Mouse (Mus musculus): ENCODE data around the gene Stk32b. TPM values are rescaled to one million over a fixed set of nuclear protein-coding genes. Genes with fewer than 3 reads are reported as not detected.

The Stk32b gene
- 0.29 and 0.35 TPM in 2 replicates for polyA plus RNA-seq (2015; fragmentation: Nextera tagmentation; extraction: Ambion mirVana)

DNA sequence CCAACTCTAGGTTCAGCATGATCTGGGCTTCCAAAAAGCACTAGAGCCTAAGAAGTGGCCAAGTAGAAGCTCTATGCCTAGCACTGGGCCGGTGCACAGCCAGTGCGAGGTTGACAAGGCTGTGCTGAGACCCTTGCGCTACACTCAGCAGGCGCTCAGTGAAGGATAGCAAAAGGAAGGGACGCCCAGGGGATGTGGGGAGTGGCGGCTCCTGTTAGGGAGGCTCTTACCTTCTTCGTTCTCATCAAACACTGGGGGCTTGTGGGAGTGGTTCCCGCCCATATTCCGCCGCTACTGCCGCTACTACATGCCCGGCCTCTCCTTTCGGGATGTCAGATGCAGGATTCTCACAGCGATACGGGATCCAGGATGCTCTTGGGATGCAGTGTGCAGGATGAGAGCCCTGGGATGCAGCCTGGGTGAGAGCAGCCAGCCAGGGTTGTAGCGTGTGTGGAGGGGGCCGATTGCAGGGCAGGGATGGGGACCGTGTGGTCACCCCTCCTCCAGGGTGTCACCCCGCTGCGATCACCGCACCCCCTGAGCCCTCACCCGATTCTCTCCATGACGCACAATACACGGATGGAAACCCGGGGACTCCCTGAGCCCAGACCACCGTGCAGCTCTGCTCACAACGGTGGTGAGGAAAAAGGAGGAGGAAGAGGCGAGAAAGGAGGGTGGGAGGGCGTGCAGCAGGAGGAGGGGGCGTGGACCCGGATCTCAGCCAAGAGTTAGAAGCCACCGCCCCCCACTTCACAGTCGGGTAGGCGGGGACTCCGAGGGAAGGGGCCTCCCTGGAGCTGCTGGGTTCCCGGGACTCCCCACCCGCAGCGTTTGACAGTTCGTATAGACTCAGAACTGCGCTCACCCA lies at the start of gene Stk32b:
TSS of gene Stk32b (minus strand) at position 667 of the 868 bp plus-strand sequence.
- no peak within 1 kb of the TSS for H3K27ac ChIP-seq
- ATAC-seq = peak; percentile 85
- no peaks in the 10 kb centered on the region for H3K36me3 ChIP-seq
- WGBS = under 1% methylated on average over 40 of the region's 40 CpGs
- H3K9ac ChIP-seq = no peak within 1 kb of the TSS
- H3K4me3 ChIP-seq (replicated peaks) = peak within 1 kb of the TSS; percentile 38
- peak within 1 kb of the TSS; percentile 86 for H3K4me2 ChIP-seq (replicated peaks)
- peaks cover 22% of the 10 kb centered on the region for H3K27me3 ChIP-seq (replicated peaks)
- no peaks in the 10 kb centered on the region for H3K9me3 ChIP-seq
- no peaks in the 10 kb centered on the region; the same call in 1 of the 2 replicates for H3K4me1 ChIP-seq (replicated peaks)

DNA sequence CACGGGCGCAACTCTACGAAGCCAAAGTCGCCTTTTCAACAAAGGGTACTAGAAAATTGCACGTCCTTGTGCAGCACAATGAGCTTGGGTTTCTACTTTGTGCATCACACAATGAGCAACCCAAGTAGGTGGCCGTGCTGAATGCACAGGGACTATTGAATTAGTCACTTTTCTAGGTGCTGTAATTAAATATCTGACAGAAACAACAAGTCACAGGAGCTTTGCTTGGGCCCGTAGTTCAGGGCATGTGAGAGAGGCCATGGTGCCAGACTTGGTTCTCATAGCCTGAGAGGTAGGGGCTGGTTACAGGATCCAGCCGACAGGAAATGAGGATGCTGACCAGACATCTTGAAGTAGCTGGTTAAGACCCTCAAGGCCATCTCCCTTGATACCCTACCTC lies 48.9 kb upstream of the Stk32b start:
- Histone ChIP-seq H3K4me3 (replicated peaks) (no peak overlapping the region), H3K27me3 (replicated peaks) (no peaks in the 10 kb centered on the region), H3K9me3 (no peaks in the 10 kb centered on the region), H3K4me2 (replicated peaks) (no peak overlapping the region), H3K9ac (no peak overlapping the region), H3K4me1 (replicated peaks) (no peaks in the 10 kb centered on the region), H3K27ac (no peak overlapping the region), H3K36me3 (no peaks in the 10 kb centered on the region)
- WGBS = 75% methylated on average over 8 of the region's 8 CpGs
- ATAC-seq = no peak

- Histone ChIP-seq H3K4me2 (replicated peaks) (no peak overlapping the region), H3K4me3 (replicated peaks) (no peak overlapping the region), H3K4me1 (replicated peaks) (no peaks in the 10 kb centered on the region), H3K27me3 (replicated peaks) (no peaks in the 10 kb centered on the region), H3K36me3 (no peaks in the 10 kb centered on the region), H3K9ac (no peak overlapping the region), H3K9me3 (no peaks in the 10 kb centered on the region), H3K27ac (no peak overlapping the region)
- ATAC-seq = no peak
- WGBS = 88% methylated on average over 3 of the region's 3 CpGs
These were observed 45.1 kb upstream of the Stk32b start for GRCm38 (mm10) chr5:37762046-37762445.

DNA sequence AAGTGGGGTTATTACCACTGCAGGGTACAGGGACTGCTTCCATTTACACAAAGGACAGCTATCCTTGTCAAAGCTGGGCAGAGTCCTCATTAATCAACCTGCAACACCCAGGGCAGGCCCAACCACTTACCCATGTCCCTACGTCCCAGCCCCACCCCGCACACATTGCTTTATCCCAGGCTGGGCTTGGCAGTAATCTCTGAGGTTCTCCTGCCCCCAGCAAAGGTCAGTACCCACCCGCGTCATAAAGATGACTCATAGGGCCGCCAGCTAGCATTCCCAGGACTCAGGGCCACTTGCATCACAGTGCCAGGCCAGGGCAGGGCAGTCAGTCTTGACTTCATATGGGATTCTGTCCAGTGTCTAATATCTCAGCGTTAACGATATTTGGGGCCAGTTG lies 36.4 kb upstream of the Stk32b start:
- no peaks in the 10 kb centered on the region for H3K36me3 ChIP-seq
- H3K4me1 ChIP-seq (replicated peaks) = no peaks in the 10 kb centered on the region
- no peak overlapping the region for H3K4me2 ChIP-seq (replicated peaks)
- H3K27ac ChIP-seq = no peak overlapping the region
- H3K9ac ChIP-seq = no peak overlapping the region
- H3K4me3 ChIP-seq (replicated peaks) = no peak overlapping the region
- peak; percentile 88 for ATAC-seq
- no peaks in the 10 kb centered on the region for H3K9me3 ChIP-seq
- H3K27me3 ChIP-seq (replicated peaks) = no peaks in the 10 kb centered on the region
- 53% methylated on average over 7 of the region's 7 CpGs for WGBS

- WGBS = 56% methylated on average over 8 of the region's 8 CpGs
- Histone ChIP-seq H3K9me3 (no peaks in the 10 kb centered on the region), H3K4me2 (replicated peaks) (no peak overlapping the region), H3K9ac (no peak overlapping the region), H3K27ac (no peak overlapping the region), H3K36me3 (no peaks in the 10 kb centered on the region), H3K4me3 (replicated peaks) (no peak overlapping the region), H3K4me1 (replicated peaks) (no peaks in the 10 kb centered on the region), H3K27me3 (replicated peaks) (no peaks in the 10 kb centered on the region)
- peak; percentile 78 for ATAC-seq
These were observed 35.3 kb upstream of the Stk32b start for GRCm38 (mm10) chr5:37752027-37752967.

DNA sequence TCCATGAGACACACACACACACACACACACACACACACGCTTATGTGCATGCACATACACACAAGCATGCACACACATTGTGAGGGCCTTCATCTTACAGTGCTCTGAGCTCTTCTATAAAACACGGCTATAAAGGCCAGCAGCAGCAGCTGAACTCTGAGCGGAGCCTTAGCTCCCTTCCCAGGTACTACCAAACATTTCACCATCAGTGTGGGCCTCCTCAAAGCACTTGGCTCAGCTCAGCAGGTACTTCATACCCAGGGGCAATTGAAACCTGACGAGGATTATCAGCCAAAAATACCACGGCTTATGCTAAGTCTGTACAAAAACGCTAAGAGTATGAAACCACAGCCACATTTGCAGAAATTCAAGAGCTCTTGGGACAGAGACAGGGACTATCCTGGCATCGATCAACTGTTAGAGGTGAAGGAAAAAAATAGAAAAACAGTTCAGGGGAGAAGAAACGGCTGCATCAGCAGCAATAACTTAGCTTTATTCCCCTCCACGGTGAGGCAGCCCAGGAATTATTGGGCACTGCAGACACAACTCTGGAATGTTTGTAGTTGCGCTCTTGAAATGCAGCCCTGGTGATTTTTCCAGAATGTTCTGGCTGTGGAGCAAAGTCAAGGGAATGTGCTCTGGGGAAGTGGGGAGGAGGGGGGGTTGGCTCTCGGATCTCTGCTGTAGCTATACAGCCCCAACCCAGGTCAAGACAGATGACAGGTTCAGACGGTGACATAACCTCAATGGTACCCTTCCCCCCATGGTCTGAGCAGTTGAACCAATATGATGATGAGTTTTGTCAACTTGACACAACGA lies 27.1 kb upstream of the Stk32b start:
- WGBS = 69% methylated on average over 13 of the region's 13 CpGs
- no peak for ATAC-seq
- Histone ChIP-seq H3K9me3 (no peaks in the 10 kb centered on the region), H3K27ac (no peak overlapping the region), H3K9ac (no peak overlapping the region), H3K36me3 (no peaks in the 10 kb centered on the region), H3K4me3 (replicated peaks) (no peak overlapping the region), H3K4me1 (replicated peaks) (no peaks in the 10 kb centered on the region), H3K4me2 (replicated peaks) (no peak overlapping the region), H3K27me3 (replicated peaks) (no peaks in the 10 kb centered on the region)

DNA sequence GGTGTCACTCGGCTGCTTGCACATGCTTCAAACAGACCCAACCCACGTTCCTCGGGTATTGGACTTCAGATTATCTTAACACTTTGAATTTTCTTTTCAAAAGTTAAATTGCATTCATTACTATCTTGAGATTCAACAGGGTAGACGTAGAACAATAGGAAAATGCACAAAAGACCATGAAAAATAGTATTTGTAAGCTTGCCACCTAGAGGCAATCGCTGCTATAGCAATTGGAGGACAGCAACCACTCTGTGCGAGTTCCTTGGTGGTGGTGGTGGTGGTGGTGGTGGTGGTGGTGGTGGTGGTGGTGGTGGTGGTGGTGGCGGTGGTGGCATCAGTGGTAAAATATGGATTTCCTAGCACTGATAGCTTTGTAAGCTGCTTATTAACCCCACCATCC lies 19.2 kb upstream of the Stk32b start:
- no peak for ATAC-seq
- no peaks in the 10 kb centered on the region for H3K4me1 ChIP-seq (replicated peaks)

DNA sequence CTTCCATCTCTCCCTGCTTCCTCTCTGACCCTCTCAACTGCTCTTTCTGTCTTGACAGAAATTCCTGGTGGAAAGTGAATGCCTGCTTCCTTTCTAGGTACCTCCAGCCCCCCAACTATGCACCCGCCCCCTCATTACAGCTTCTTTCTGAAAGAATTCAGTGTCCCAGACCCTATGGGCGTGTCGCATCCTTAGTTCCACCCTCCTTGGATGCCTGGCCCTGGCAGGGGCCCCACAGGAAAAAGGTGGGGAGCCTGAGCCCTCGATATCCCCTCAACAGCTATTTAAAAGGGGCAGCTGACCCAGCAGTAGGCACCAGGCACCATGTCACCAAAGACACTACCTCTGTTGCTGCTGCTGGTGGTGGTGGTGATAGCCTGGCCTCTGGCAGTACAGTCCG lies 18.3 kb upstream of the Stk32b start, which contains the start of gene Cytl1:
TSS of gene Cytl1 (plus strand) at position 296 of the 400 bp plus-strand sequence.
- H3K9me3 ChIP-seq = no peaks in the 10 kb centered on the region
- no peaks in the 10 kb centered on the region for H3K4me1 ChIP-seq (replicated peaks)
- no peaks in the 10 kb centered on the region for H3K36me3 ChIP-seq
- H3K27me3 ChIP-seq (replicated peaks) = no peaks in the 10 kb centered on the region
- no peak within 1 kb of the TSS for H3K27ac ChIP-seq
- H3K9ac ChIP-seq = no peak within 1 kb of the TSS
- no peak within 1 kb of the TSS for H3K4me3 ChIP-seq (replicated peaks)
- ATAC-seq = no peak
- 39% methylated on average over 5 of the region's 5 CpGs for WGBS
- H3K4me2 ChIP-seq (replicated peaks) = no peak within 1 kb of the TSS

More for the DNA sequence above, 19.2 kb upstream of the Stk32b start:
- WGBS = 60% methylated on average over 7 of the region's 7 CpGs
- Histone ChIP-seq H3K36me3 (no peaks in the 10 kb centered on the region), H3K27me3 (replicated peaks) (no peaks in the 10 kb centered on the region), H3K9ac (no peak overlapping the region), H3K4me2 (replicated peaks) (no peak overlapping the region), H3K27ac (no peak overlapping the region), H3K4me3 (replicated peaks) (no peak overlapping the region), H3K9me3 (no peaks in the 10 kb centered on the region)

DNA sequence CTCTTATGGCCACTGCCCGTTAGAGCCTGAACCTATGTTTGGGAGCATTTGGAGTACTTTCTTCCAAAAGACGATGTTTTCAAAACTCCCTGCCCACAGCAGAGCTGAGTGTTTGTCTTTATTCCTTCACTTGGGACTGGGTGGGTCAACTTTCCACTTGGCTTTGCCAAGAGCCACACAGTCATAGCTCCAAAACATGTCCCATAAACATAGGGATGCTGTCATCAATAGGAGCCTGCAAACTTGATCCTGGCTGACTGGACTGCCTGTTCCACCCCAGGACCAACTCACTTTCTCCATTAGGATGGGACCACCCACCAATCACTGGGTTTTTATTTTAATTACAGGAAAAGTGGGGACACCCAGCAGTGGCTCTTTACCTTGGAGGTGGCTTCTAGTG lies 13.8 kb upstream of the Stk32b start:
- Histone ChIP-seq H3K9ac (no peak overlapping the region), H3K4me1 (replicated peaks) (no peaks in the 10 kb centered on the region), H3K27me3 (replicated peaks) (no peaks in the 10 kb centered on the region), H3K9me3 (no peaks in the 10 kb centered on the region), H3K4me3 (replicated peaks) (no peak overlapping the region), H3K36me3 (no peaks in the 10 kb centered on the region), H3K27ac (no peak overlapping the region), H3K4me2 (replicated peaks) (no peak overlapping the region)
- WGBS = 87% methylated on average over 2 of the region's 2 CpGs
- no peak for ATAC-seq

GRCm38 (mm10) chr5:37725220-37725886 lies 8.4 kb upstream of the Stk32b start:
- Histone ChIP-seq H3K9ac (no peak overlapping the region), H3K27ac (no peak overlapping the region), H3K27me3 (replicated peaks) (no peaks in the 10 kb centered on the region), H3K4me3 (replicated peaks) (no peak overlapping the region), H3K4me2 (replicated peaks) (no peak overlapping the region), H3K4me1 (replicated peaks) (no peaks in the 10 kb centered on the region), H3K36me3 (no peaks in the 10 kb centered on the region), H3K9me3 (no peaks in the 10 kb centered on the region)
- 53% methylated on average over 4 of the region's 4 CpGs for WGBS
- no peak for ATAC-seq

- H3K9ac ChIP-seq = no peak overlapping the region
- no peak overlapping the region for H3K27ac ChIP-seq
- no peak for ATAC-seq
- H3K27me3 ChIP-seq (replicated peaks) = peaks cover 19% of the 10 kb centered on the region
- no peaks in the 10 kb centered on the region; the same call in 1 of the 2 replicates for H3K4me1 ChIP-seq (replicated peaks)
- no peaks in the 10 kb centered on the region for H3K36me3 ChIP-seq
- H3K4me2 ChIP-seq (replicated peaks) = no peak overlapping the region
- H3K4me3 ChIP-seq (replicated peaks) = no peak overlapping the region
- H3K9me3 ChIP-seq = no peaks in the 10 kb centered on the region
- WGBS = 14% methylated on average over 6 of the region's 6 CpGs
These were observed 3.7 kb upstream of the Stk32b start for GRCm38 (mm10) chr5:37720670-37721069.

Data from intestine, embryonic 15.5 days (tissue).